Mouse (Mus musculus): ENCODE measurements around the gene Lrrc1. TPM values are rescaled to one million over a fixed set of nuclear protein-coding genes. Genes with fewer than 3 reads are reported as not detected.

The Lrrc1 gene
- total RNA-seq, 2 experiments from 2014 or later: 5.3 to 8.3 TPM

DNA sequence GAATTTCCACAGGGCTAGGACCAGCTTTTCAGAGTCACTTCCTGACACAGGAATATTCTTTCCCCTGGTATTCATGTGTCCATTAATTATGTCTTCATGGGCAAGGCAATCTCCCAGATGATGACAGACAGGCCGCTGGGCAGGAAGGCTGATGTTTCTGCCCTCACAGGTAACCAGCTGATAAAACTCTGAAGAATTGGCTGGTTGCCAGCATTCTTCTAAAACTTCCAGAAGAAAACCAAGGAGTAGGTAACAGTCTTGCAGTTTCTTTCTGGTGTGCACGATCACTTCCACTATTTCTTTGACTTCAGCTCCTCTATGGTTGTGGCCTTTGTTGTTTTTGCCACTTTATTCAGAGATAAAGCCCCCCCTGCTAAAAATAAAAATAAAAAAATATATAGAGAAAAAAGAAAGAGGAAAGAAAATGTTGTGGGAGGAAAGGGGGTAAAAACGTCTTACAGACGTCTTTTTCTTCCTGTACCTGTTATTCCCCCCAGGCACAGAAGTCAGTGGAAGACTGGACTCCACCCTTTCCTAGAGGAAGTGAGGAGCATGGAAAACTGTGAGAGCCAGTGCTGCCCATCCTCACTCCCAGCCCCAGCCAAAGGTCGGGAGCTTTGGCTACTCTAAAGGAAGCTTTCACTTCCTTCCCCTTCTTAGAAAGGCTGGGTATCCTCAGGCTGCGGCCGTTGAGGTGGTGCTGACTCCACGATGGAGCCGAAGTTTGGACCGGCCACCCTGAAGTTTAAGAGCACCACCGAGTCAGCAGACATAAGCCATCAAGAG, 115.2 kb downstream of the Lrrc1 start:
- no peak for DNase-seq (ENCODE audit: low spot score in 2 of 2)

DNA sequence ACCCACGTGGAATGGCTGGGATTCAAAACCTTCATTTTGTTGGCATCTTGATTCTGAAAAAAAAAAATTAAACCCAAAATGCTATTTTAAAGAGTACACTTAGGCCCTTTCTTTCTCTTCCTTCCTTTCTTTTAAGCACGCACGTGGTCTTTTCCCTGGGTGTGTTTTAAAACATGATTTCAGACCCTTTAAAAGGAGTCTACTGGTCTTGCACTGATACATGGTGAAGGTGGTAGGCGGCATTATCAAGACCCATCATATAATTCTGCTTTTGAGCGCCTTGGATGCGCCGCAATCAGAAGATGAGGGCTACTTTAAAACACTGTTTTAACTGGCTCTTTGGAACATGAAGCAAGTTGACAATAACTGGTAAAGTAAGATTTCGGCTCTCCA, 115.9 kb downstream of the Lrrc1 start:
- DNase-seq (ENCODE audit: low spot score in 2 of 2): no peak

DNA sequence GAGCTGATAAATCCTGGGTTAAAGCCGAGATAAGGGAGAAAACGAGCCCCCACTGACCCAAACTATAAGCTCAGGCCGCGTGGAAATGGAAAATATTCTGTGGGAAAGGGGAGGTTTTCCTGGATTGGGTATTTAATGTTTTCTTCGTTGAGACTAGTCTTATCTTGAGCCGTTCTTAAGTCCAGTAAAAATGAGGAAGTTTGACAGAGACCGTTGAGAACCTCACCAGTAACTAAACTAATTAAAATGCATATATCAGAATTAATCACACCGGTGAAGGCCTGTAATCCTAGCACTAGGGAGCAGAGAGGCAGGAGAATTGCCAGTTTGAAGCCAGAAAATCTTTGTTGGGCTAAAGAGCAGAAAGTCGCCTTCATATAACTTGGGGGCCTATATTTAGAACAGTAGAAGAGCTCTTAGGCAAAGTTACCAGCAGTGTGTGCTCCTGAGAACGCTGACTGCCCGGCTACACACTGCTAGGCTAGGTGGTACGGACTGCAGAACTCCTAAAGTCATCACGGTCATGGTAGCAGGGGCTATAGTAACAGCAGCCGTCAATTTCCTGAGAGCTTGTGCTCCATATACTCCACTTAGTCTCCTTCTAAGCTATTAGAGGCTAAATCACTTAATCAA, 116.4 kb downstream of the Lrrc1 start:
- no peak for DNase-seq (ENCODE audit: low spot score in 2 of 2)

DNA sequence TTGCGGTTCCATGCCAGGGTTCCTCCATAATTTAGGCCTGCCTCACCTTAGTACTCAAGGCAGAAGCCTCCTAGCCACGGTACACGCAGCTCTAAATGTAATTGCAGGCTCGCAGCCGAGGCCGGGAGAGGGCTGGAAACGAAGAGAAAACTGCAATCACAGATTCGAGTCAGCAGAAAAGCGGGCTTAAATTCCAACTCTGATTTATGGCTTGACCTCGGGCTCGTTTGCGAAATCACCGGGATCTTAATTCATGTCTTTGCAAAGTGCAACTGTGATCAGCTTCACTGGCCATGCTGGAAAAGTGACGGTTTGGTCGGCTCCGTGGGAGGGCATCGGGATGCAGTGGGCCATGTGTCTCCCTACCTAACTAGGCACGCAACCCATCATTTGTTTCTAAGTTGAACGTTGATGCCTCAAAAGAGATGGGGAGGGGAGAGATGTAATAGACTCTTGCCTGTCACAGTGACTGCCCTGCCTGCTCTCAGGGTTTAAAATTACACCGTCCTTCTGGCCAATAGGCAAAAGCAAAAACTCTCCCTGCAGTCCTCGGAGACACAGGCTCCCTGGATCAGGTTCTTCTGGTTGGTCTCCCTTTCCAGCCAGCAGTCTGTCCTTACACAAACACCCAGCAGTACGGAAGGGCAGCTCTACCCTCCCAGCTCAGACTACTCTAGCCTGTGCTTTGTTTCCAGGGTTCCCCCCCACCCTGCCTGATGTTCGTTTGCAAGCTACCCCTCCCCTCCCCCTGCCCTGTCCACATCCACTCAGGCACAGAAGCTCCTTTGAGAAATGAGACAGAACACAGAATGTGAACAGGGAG, 117.2 kb downstream of the Lrrc1 start:
- DNase-seq (ENCODE audit: low spot score in 2 of 2): no peak

DNA sequence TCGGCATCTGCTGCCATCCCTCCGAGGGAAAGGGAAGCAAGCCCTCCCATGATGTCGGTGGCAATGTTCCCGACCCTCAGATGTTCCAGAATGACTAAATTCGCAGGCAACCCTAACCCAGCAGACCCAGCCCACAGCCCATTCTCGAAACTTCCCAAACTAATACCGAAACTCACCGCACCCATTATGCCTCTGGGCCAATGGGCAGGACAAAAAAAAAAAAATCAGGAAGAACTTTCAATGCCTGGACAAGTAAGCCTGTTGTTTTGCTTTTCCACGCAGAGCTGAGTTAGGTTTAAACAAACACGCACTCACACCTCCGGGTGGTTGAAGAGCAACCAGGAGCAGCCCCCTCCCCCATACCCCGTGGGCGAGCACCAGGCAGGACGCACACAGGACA, 118.6 kb downstream of the Lrrc1 start:
- DNase-seq (ENCODE audit: low spot score in 2 of 2): no peak

DNA sequence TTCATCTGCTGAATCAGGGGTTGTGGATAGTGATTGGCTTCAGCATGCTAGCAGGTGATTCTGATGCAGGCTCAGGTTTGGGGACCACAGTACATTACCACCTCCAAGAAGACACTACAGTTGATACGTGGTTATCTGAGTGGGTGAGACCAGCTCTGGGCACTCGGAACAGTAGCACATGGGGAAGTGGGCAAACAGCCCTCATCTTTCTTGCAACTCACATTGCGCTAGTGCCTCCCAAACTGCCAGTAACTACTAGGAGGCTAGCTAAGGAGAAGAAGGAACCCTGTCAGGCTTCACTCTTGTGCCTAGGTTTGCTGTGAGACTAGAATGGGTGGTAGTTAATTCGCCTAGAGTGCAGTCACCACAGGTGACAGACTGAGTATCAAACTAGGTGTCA, 119.1 kb downstream of the Lrrc1 start:
- no peak for DNase-seq (ENCODE audit: low spot score in 2 of 2)

DNA sequence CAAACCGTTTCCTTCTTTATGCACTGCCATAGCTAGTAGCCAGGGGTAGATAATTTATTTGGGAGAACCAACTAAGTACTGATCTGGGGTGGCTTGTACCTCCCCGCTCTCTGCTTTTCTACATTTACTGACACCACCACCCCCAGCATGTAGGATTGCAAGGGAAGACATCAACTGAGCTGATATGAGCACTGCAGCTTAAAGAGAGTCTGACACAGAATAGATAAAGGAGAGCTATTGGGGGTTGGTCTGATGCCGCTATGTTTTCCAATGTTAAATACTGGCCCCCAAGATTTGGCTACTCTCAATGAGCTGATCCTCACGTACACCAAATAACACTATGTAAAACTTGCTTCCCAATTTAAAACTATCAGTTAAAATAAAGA, 124.5 kb downstream of the Lrrc1 start:
- no peak for DNase-seq (ENCODE audit: low spot score in 2 of 2)

DNA sequence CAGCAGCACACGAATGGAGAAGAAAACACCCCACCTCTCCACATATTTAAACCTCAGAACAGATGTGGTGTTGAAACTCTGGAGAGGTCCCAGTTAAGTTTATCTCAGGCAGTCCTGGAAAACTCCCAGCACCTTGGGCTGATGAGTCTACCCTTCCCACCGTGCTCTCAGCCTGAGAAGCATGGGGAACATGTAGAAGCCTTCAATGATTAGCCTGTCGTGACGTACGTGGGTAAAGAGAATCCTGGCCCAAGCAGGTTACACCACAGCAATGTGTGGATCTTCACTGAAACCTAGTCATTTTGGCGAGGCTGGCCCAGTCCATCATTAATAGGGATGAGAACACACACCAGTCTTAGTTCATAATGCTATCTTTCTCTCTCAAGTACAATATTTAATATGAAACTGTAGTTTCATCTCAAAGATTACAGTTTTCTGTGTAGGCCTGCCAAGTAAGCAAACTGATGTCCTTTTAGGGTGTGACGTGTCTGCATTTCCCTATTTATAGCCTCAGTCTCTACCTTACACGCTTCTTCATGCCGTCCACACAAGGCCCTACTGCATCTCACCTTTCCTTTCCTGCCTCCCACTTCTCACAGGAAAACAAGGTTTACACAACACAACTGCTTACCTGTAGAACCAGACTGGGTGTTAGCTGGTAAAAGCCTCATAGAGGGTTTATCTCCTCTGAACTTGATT, 125.0 kb downstream of the Lrrc1 start:
- DNase-seq (ENCODE audit: low spot score in 2 of 2): no peak

DNA sequence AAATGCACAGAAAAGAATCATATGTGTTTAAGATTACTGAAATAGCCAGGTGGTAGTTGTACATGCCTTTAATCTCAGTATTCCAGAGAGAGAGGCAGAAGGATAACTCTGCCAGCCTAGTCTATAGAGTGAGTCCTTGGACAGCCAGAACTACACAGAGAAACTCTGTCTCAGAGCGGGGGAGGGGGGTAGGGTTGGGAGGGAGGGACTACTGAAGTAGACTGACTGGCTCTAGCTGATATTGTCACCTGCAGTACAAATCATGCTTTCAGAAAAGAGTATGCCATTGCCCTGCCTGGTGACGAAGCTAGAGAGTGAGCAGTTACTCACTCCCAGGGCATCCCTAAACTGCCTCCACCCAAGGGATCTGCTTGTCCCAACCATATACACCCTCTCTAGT, 125.9 kb downstream of the Lrrc1 start:
- DNase-seq (ENCODE audit: low spot score in 2 of 2): no peak

DNA sequence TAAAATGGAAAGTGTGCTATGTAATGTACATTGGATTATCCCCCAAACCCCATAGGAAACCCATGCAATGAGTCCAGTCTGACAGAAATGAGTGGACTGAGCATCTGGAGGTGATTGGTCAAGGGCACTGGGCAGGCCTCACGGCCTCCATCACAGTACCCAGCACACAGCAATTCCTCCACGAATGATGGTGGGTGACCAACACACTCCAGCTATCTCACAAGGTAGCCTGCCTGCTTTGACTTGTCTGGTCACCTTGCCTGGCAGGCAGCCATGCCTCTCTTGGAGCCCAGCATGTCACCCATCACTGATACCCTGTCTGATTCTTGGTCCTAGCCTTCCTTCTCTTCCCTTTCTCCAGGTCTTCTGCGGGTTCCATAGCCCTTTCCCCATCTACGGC, 128.2 kb downstream of the Lrrc1 start:
- no peak for DNase-seq (ENCODE audit: low spot score in 2 of 2)

DNA sequence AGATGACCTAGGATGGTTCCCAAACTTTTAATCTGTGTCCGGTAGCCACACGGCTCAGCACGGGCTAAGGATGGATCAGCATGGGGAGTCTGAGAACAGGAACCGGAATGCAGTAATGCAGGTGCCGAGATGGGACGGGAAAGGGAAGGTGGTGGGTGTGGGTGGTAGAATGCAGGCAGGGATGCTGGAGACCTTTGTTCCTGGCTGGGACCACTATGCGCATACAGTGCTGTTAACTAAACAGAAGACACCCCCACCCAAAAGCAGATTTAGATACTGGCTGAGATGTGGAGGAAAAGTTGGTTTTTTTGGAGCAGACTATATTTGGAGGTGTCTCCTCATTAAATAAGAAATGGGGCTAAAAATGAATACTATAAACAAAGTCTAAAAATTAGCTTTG, 128.7 kb downstream of the Lrrc1 start:
- DNase-seq (ENCODE audit: low spot score in 2 of 2): no peak

DNA sequence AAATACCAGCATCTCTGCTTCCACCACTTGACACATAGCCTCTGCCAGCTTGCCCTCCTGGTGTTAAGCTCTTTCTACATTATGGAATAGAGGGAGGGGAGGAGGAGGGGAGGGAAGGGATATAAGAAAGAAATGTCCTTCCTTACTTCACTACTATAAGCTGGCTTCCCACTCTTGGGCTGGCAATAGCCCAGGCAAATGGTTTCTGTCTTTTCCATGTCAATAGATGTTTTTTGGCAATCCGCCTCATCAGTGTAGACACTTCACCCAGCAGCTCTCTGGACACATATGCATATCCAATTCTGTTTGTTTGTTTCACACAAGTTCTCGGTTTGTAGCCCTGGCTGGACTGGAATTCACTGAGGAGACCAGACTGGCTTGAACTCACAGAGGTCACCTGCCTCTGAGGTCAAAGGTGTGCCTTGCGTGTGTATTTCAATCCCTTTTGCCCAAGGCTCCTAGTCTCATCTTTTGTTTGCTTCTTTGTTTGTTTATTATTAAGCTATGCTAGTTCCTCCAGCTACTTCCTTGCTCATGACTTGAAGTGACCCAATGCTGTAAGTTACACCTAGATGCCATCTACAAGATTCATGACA, 132.7 kb downstream of the Lrrc1 start:
- no peak for DNase-seq (ENCODE audit: low spot score in 2 of 2)

DNA sequence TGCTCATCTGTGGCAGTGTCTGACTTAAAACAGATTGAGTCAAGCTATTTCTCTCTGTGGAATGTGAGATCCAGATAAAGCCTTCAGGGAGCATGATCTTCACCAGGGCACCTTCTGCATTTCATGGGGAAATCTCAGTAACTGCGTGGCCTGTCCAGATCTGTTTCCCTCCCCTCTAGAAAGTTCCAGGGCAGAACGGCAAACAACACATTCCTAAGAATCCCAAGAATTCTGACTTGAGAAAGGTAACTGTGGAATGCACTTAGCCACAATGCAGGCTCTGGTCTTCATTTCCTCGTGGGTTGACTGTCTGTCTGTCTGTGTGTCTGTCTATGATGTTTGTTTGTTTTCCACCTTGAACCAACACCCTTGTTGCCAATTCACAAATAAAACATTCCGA, 133.7 kb downstream of the Lrrc1 start:
- no peak for DNase-seq (ENCODE audit: low spot score in 2 of 2)

DNA sequence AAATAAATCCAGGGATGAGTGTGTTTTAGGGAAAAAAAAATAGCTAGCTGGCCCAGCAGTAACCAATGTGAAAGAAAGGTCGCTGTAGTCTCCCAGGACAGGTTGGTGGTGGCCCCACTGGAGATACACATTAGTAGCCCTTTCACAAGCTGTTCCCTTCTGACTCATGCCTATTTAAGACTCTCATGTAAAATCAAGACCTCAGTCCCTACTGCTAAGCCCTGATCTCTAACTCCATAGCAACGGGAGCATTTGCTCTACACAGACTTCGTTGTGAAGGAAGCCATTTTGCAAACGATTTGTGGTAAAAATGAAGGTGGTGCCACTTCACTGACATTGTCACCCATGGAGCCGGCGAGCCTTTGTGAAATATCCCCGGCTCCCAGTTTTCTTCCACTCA, 134.1 kb downstream of the Lrrc1 start:
- DNase-seq (ENCODE audit: low spot score in 2 of 2): no peak

DNA sequence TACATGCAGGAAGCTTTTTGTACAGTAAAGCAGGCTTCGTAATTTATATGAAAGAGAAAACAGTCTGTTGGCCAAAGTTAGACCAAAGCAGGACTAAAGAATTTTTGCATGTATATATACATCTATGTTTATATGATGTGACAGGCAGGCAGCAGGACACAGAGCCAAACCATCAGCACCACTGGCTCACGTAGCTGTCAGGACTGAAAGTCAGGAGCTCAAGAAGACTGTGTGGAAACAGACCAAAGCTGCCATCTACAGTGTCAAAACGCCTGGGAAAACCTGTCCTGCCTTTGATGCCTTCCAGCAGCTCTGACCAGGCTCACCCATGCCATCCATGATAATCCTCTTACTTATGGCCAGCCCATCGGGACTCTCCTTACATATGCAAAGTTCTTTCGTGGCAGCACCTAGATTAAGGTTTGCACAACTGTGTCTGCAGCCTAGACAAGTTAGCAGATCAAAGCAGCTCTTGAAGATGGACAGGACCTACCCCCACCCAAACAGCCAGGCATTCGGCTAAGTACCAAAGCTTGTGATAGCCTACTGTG, 136.5 kb downstream of the Lrrc1 start:
- no peak for DNase-seq (ENCODE audit: low spot score in 2 of 2)

DNA sequence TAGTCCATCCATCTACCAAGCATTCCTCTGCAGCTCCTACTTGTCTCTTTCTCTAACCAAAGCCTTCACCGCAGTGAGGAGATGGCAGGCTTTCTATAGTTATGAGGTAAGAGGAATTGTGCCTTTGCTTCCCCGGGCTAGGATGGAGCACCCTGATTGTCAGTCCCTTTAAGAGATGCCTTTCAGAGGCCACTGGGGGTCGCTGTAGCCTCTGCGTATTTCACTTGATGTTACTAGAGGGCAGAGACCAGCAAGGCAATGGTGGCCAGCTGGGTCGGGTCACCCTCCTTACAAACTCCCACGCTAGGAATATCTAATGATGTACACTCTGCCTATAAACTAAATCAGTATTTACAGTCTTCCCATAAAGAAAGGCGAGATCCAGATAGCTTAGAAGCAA, 137.8 kb downstream of the Lrrc1 start:
- DNase-seq (ENCODE audit: low spot score in 2 of 2): no peak

DNA sequence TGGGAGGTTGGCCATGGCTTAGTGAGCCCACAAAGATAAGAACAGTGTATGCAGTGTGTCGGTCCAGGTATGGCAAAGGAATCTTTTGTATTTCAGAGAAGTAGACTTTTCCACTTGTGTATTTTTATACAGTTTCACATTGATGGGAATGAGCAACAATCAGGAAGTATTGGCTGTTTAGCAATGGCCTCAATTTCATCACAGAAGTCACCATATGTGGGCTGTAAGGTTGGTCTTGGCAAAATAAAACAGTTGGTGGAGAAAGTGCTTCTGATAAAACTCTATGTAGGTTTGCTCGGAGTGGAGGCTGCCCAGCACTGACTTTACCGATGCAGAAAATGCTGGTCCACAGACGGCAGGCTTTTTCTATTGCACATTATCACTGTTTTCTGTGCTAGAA, 140.2 kb downstream of the Lrrc1 start:
- DNase-seq (ENCODE audit: low spot score in 2 of 2): no peak

DNA sequence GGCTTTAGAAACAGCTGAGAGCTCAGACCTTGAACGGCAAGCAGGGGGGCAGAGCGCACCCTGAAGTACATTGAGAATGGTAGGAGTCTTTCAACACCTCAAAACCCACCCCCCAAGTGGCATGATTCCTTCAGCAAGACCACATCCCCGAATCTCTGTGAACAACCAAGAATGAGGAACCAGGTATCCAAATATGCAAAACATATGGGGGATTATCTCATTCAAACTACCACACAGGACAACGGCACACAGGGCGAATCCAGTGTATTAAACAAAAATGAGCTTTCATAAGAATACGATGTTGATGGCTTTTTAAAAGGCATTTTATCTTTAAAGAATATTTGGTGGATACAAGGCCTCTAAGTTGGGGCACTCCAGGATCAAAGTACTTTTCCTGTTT, 140.7 kb downstream of the Lrrc1 start:
- no peak for DNase-seq (ENCODE audit: low spot score in 2 of 2)

DNA sequence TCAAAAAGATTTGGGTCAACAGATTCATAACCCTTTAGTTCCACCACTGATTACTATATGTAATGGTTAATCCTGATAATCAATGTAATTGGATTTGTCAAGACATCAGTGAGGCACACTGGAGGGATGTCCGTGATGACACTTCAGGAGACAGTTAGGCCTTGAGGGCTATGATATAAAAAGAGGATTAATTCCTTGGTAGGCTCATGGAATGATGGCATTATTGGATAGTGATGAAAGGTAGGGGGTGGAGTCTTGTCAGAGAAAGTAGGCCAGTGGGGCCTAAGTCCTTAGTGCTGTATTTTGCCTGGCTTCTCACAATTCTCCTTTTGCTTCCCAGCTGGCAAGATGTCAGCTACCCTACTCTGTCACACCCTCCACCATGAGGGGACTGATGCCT, 141.7 kb downstream of the Lrrc1 start:
- DNase-seq (ENCODE audit: low spot score in 2 of 2): no peak

DNA sequence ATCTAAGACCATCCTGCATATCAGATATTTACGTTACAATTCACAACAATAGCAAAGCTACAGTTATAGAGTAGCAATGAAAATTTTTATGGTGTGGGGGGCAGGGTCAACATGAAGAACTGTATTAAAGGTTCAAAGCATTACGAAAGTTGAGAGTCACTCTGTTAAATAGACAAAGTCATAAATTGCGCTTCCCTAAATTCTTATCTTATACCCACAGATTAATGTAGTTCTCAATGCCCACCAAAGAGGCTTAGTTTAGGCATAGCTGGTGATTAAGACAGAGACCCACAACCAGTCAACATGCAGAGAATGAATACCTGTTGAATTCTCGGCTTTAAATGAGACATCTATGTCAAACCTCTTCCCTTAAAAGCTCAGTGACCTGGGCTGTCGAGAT, 144.9 kb downstream of the Lrrc1 start:
- DNase-seq (ENCODE audit: low spot score in 2 of 2): no peak

Measured in left cerebral cortex, adult 18-20 months (tissue).